In the genomic region with DNA sequence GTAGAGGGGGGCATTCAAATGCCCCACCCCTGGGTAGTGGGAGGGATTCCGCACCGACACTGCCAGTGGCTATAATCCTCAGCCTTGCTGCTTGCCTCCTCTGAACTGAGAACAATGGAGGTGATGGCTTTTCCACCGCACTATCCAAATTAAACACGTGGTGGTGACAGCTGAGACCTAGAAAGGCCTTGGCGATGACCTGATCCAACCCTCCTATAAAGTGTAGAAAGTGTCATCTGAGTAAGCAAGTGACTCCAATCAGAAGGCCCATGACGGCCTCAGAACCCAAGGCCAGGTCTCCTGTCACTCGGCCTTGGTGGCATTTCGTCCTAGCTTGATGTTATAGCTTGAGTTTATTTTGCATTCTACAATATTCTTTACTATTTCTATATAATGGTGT, we compare ENCODE assay signal across 19 mouse cellular contexts.
DNase-seq lines count a peak whose midpoint lies in the region; ATAC-seq lines count a peak whose summit lies in the region.
"Had no signal": no experiment of that assay in that cellular context is flagged by ENCODE, and none has a peak within 500 bp of the region (broad histone marks: within the 10 kb centered on the region; RNA-seq: fewer than 3 reads in every experiment).

No protein-coding gene starts in this region.

- no peak overlapping the region for H3K4me3 ChIP-seq in midbrain, embryonic 11.5 days (ENCODE audit: low read depth, low read length)
- H3K4me3 ChIP-seq in midbrain, embryonic 14.5 days (replicated peaks; ENCODE audit: low read depth, low read length): no peak overlapping the region

- no peaks in the 10 kb centered on the region for H3K36me3 ChIP-seq in midbrain, embryonic 11.5 days (ENCODE audit: control insufficient read depth, insufficient read depth, low read length)
- H3K36me3 ChIP-seq in midbrain, embryonic 14.5 days (ENCODE audit: control insufficient read depth, insufficient read depth, low read length): no peaks in the 10 kb centered on the region
- H3K36me3 ChIP-seq: G1E had no signal

- ATAC-seq in midbrain, embryonic 11.5 days (ENCODE audit: low FRiP score): no peak
- no peak for ATAC-seq in midbrain, embryonic 14.5 days (ENCODE audit: low FRiP score, low TSS enrichment)
- ATAC-seq: activated CD4-positive, CD25-positive, alpha-beta regulatory T cell, adult 4 months; CD4-positive, CD25-positive, alpha-beta regulatory T cell, adult 4 months; Patski had no signal

- H3K9ac ChIP-seq in midbrain, embryonic 11.5 days (ENCODE audit: low read length): no peak overlapping the region
- no peak overlapping the region for H3K9ac ChIP-seq in midbrain, embryonic 14.5 days (replicated peaks; ENCODE audit: low read length)

- H3K4me2 ChIP-seq in midbrain, embryonic 11.5 days: no peak overlapping the region
- no peak overlapping the region for H3K4me2 ChIP-seq in midbrain, embryonic 14.5 days (ENCODE audit: low read length)

- no peaks in the 10 kb centered on the region for H3K27me3 ChIP-seq in midbrain, embryonic 11.5 days (ENCODE audit: control insufficient read depth, insufficient read depth, low read length)
- H3K27me3 ChIP-seq in midbrain, embryonic 14.5 days (ENCODE audit: control insufficient read depth, insufficient read depth, low read length): no peaks in the 10 kb centered on the region
- H3K27me3 ChIP-seq: CH12.LX had no signal

- 68% methylated on average over 8 of the region's 8 CpGs for WGBS in midbrain, embryonic 11.5 days
- 66% methylated on average over 8 of the region's 8 CpGs for WGBS in midbrain, embryonic 14.5 days

- no peaks in the 10 kb centered on the region for H3K9me3 ChIP-seq in midbrain, embryonic 11.5 days (ENCODE audit: control insufficient read depth, low read length)
- no peaks in the 10 kb centered on the region for H3K9me3 ChIP-seq in midbrain, embryonic 14.5 days (ENCODE audit: control insufficient read depth, low read length)
- H3K9me3 ChIP-seq: G1E had no signal

- no peaks in the 10 kb centered on the region for H3K4me1 ChIP-seq in midbrain, embryonic 11.5 days (ENCODE audit: control insufficient read depth, insufficient read depth, low read length)
- H3K4me1 ChIP-seq in midbrain, embryonic 14.5 days (ENCODE audit: control insufficient read depth, insufficient read depth, low read length): no peaks in the 10 kb centered on the region

- no peak overlapping the region for H3K27ac ChIP-seq in midbrain, embryonic 11.5 days (ENCODE audit: low read depth, low read length)
- H3K27ac ChIP-seq in midbrain, embryonic 14.5 days (replicated peaks; ENCODE audit: low read depth, low read length): no peak overlapping the region

- peak; percentile 43 for DNase-seq in adrenal gland, adult 2 months
- no peak for DNase-seq in adrenal gland, postnatal 4 days (ENCODE audit: low spot score in 2 of 2)
- DNase-seq in midbrain, embryonic 11.5 days (ENCODE audit: low spot score, missing footprints): peak; percentile 59
- DNase-seq in midbrain, embryonic 14.5 days: no peak
- DNase-seq: adrenal gland, adult 8-10 months; adrenal gland, postnatal 10 days; adrenal gland, postnatal 14 days; adrenal gland, postnatal 25 days; B cell, adult 2 months; cerebellum, adult 11 months; cerebellum, adult 11-12 months; cerebellum, adult 18-20 months; cerebellum, adult 2 months; cerebellum, adult 8-10 months had no signal

Comparison
In these comparisons a context has a peak if more than half of its experiments do, and no peak if none do; other contexts are left out.
1. DNase-seq: peak in adrenal gland, adult 2 months (single experiment) and midbrain, embryonic 11.5 days (single experiment); none in adrenal gland, postnatal 4 days (0 of 2) and midbrain, embryonic 14.5 days (single experiment).